Mouse (Mus musculus): Measurements from ENCODE around the gene Fancd2.

The Fancd2 gene

GRCm38 (mm10) chr6:113609293-113609692, 77.8 kb downstream of the Fancd2 start:
- DNase-seq (ENCODE audit: low read depth, low spot score): no peak

- no peak for DNase-seq (ENCODE audit: low read depth, low spot score)
Observed at GRCm38 (mm10) chr6:113612258-113612969, 80.9 kb downstream of the Fancd2 start.

DNA sequence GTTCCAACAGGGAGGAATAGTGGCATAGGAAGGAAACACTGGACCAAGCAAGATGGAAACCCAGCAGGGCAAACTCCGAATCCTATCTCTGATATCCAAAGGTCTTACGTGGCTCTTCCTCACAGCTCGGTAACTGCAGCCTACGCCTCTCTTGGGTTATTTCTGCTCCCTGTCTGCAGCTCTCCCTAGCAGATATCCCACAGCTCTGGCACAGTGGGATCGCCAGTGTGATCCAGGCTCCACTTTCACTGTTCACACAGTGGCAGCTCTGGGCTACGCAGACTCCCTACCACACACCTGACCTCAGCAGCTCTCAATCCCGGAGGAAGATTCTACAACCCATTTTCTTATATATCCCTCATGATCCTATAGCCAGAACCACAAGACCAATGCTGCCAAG, 82.7 kb downstream of the Fancd2 start:
- no peak for DNase-seq (ENCODE audit: low read depth, low spot score)

GRCm38 (mm10) chr6:113614997-113615396, 83.5 kb downstream of the Fancd2 start:
- no peak for DNase-seq (ENCODE audit: low read depth, low spot score)

GRCm38 (mm10) chr6:113615489-113615888, 84.0 kb downstream of the Fancd2 start:
- no peak for DNase-seq (ENCODE audit: low read depth, low spot score)

DNA sequence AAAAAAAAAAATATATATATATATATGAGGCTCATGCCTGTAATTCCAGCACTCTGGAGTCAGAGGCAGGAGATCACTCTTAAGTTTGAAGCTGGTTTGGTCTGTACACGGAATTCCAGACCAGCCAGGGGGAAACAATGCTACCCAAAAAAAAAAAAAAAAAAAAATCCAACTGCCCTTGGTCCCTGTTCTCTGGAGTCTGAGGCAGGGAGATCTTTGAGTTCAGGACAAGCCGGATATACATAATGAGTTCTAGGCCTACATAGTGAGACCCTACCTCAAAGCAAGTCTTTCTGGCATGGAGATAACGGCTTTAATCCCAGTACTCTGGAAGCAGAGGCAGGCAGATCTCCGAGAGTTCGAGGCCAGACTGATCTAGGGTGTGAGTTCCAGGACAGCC, 91.9 kb downstream of the Fancd2 start:
- no peak for DNase-seq (ENCODE audit: low read depth, low spot score)

DNA sequence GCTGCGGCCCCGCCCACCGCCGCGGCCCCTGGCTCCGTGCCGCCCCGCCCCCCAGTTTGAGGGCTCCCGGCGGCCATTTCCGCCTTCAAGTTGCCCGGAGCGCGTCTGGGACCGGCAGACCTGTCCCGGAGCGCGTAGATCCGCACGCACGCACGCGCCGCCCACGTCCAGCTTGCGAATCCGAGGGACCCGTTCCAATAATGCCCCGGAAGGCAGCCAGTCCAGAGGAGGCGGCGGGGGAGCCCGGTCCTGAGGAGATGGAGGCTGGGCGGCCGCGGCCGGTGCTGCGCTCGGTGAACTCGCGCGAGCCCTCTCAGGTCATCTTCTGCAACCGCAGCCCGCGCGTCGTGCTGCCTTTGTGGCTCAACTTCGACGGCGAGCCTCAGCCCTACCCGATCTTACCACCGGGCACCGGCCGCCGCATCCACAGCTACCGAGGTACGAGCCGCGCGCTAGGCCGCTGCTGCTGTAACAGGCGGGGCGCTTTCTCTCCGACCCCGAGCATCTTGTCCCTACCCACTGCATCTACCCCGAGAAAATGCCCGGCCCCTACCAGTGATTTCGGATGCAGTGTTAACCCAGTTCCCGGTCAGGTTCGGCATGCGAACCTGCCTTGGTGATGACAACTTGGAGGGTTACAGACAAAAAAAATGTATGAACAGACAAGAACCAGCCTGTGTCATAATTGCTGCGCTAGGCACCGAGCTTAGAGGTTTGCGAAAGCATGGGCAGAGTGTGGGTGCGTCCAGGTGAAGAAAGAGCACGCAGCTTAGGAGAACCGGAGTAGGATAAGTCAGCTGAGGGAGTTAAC, 92.7 kb downstream of the Fancd2 start, which contains the start of gene Vhl:
Gene Vhl, plus strand, starts transcription at position 19 of the 811 bp plus-strand sequence.
- DNase-seq (ENCODE audit: low read depth, low spot score): peak; percentile 65

GRCm38 (mm10) chr6:113624989-113625770, 93.7 kb downstream of the Fancd2 start:
- no peak for DNase-seq (ENCODE audit: low read depth, low spot score)

DNA sequence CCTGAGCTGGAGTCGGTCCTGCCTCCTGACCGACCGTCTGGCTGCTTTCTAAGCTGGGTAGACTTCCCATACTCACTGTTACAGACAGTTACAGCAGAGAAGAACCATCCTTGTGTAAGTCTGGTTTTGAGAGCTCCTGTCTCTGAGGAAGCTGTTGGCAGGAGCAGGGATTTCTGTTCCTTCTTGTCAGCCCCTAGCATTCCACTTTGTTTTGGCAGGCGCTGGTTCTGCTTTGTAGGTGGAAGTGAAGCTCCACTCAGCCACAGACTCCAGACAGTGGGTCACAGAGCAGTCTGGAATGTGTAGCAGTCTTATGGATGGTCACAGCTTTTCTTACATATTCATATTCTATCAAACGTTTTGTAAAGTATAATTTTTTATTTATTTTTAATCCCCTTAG, 98.8 kb downstream of the Fancd2 start:
- no peak for DNase-seq (ENCODE audit: low read depth, low spot score)

- DNase-seq (ENCODE audit: low read depth, low spot score): no peak
Observed at GRCm38 (mm10) chr6:113632863-113633262, 101.4 kb downstream of the Fancd2 start.

DNA sequence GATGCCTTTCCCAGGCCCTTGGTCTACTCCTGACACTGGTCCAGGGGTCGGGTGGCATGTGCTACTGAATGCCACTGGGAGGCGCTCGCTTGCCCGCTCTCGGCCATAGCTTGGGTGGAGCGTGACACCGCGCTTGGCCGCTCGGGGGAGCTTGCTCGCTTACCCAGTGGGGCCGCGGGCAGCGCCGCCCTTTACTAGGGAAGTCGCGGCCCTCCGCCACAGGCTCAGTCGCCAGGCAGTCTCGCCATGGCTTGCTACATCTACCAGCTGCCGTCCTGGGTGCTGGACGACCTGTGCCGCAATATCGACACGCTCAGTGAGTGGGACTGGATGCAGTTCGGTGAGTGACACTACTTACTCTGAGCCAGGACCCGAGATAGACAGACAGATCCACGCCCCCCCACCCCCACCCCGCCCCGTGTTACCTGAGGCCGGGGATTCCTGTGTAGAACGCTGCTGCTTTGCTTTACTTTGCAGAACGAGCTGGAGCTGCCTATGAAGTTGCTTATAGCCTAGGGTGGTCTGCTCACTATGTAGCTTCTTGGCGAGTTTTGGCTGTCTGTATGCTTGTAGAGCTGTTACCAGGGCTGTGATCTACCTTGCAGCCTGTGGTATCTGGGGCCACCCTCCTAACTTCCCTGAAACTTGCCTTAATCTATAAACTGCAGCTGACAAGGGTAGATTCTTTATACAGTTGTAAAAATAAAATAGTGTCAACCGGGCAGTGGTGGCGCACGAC, 107.0 kb downstream of the Fancd2 start, which contains the start of gene Irak2:
Gene Irak2, plus strand, starts transcription at position 166 of the 739 bp plus-strand sequence.
- peak; percentile 85 for DNase-seq (ENCODE audit: low read depth, low spot score)

GRCm38 (mm10) chr6:113639201-113639600, 107.7 kb downstream of the Fancd2 start:
- no peak for DNase-seq (ENCODE audit: low read depth, low spot score)

DNA sequence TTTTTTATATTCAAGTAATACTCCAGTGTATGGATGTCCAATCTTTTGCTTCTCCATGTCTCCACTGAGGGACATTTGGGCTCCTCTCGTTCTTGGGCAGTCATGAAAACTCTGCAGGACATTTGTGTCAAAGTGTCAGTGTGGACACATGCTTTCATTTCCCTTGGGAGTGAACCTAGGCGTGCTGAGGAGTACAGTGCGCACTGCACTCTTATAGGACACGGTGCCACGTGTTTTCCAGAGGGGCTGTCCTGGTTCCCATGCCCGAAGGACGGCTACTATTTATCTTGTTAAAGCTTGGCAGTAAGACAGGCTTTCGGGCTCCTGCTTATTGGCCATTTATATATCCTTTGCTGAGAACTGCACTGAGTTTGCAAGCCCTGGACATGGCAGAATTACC, 111.1 kb downstream of the Fancd2 start:
- no peak for DNase-seq (ENCODE audit: low read depth, low spot score)

DNA sequence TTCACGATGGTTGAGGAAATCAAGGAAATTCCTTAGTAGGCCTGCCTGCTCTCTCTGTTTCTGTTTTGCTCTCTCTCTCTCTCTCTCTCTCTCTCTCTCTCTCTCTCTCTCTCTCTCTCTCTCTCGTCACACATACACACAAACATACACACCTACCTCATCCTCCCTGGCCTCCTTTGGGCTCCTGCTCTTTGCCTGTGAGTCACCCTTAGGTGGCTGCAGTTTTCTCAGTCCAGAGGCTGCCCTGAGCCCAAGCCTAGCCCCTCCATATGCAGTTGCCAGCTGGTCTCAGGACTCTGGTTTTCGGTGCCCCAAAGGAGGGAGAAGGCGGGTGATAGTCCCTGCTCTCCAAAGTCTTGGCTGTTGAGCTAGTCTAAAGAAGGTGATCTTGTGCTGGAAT, 111.5 kb downstream of the Fancd2 start:
- no peak for DNase-seq (ENCODE audit: low read depth, low spot score)

DNA sequence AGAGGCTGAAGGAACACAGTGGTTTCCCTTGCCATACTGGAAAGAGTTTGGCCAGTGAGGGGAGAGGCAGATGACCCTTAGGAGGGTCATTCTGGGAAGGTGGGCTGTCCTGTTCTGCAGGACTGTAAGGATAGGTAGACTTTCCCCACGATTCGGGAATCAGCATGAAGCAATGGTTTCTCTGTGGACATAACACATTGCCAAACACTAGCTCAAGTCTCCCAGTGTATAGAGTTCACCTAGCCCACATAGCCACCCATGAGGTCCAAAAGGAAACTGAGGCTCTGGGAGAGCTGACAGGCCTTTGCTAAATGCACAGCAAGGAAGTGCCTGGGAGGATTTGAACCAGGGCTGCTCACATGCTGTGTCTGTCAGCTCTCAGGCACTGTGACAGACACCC, 112.5 kb downstream of the Fancd2 start:
- no peak for DNase-seq (ENCODE audit: low read depth, low spot score)

DNA sequence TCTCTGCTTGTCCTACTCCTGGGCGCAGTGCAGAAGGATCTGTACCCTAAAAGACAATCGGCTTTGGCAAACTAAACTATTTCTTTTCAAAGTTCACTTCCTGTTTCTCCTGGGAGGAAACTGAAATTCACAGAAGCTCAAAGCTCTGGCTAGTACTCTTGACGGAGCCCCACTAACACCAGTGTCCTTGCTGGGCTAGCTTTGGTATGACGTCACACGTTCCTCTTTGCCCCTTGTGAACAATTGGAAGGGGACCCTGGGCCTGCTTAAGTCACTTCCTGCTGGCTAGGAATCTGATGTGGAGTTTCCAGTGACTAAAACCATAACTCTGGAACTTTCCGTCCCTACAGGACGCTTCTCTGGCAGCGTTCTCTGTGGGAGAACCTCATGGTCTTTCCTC, 113.3 kb downstream of the Fancd2 start:
- DNase-seq (ENCODE audit: low read depth, low spot score): no peak

Measured in embryo, embryonic 11.5 days (tissue).